Mouse (Mus musculus) testis, adult 2 months (tissue): Measurements from ENCODE around the gene Il18r1. TPM values are rescaled to one million over a fixed set of nuclear protein-coding genes. Genes with fewer than 3 reads are reported as not detected.

Experiments used
- H3K27ac ChIP-seq: fragments of 200-500 bp; 2 replicates; pipeline ENCODE4 v1.5.1; 2012; ENCODE audit warnings: low read depth, low read length; ENCODE audit not compliant: control insufficient read depth, insufficient read depth
- H3K27me3 ChIP-seq: fragments of 200-500 bp; 2 replicates; pipeline ENCODE4 v1.6.1; 2012; ENCODE audit warnings: mild to moderate bottlenecking, low read length, moderate library complexity; ENCODE audit not compliant: control insufficient read depth, insufficient read depth
- H3K36me3 ChIP-seq: fragments of 200-500 bp; 2 replicates; pipeline ENCODE4 v1.6.1; 2012; ENCODE audit warnings: mild to moderate bottlenecking, low read length; ENCODE audit not compliant: control insufficient read depth, insufficient read depth
- H3K4me1 ChIP-seq: fragments of 200-500 bp; 2 replicates; pipeline ENCODE4 v1.6.1; 2012; ENCODE audit warnings: low read length; ENCODE audit not compliant: control insufficient read depth, insufficient read depth
- H3K4me3 ChIP-seq: fragments of 200-500 bp; 2 replicates; pipeline ENCODE4 v1.5.1; 2012; ENCODE audit warnings: low read depth, mild to moderate bottlenecking, low read length, moderate library complexity, mixed read lengths; ENCODE audit not compliant: control insufficient read depth
- CTCF ChIP-seq: fragments of 200-500 bp; IDR thresholded peaks from 2 replicates; pipeline ENCODE4 v1.5.1; 2012; ENCODE audit warnings: low read depth, mild to moderate bottlenecking, inconsistent platforms, low read length, moderate library complexity; ENCODE audit not compliant: control insufficient read depth, insufficient read depth, insufficient replicate concordance
- POLR2A ChIP-seq: fragments of 200-500 bp; IDR thresholded peaks from 2 replicates; pipeline ENCODE4 v1.6.1; 2012; ENCODE audit warnings: low read depth, mild to moderate bottlenecking, inconsistent platforms, low read length, moderate library complexity; ENCODE audit not compliant: control insufficient read depth
- polyA plus RNA-seq: library from polyadenylated mRNA; depleted of rRNA; stranded (reverse); fragments of >200 nt; gene quantifications from 2 replicates; pipeline ENCODE4 v1.2.3, GENCODE M21; 2012

Gene Il18r1
- polyA plus RNA-seq, 1 experiment = 0.12 TPM

DNA sequence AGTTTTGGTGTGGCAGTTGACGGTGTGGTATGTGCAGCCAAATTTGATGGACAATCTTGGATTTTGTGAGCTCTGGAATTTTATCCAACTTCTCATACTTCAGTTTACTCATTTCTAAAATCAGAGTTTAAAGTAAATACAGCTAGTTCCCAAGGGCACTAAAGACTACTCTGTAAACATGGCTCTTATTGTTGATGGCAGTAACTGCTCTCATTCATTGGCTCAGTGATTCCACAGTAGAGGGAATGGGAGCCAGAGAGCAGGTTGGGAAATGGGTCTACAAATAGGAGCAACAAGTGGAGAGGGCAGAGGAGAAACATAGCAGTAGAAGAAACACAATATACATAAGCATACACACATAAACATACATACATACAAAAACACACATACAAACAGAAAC, 34.4 kb downstream of the Il18r1 start:
- Histone ChIP-seq H3K27ac (no peak overlapping the region), H3K36me3 (no peaks in the 10 kb centered on the region), H3K27me3 (no peaks in the 10 kb centered on the region), H3K4me1 (peaks cover 3% of the 10 kb centered on the region), H3K4me3 (no peak overlapping the region)
- TF ChIP-seq POLR2A = no peak
- no peak for TF ChIP-seq CTCF

- no peak for TF ChIP-seq POLR2A
- TF ChIP-seq CTCF = no peak
- Histone ChIP-seq H3K27me3 (no peaks in the 10 kb centered on the region), H3K27ac (no peak overlapping the region), H3K36me3 (no peaks in the 10 kb centered on the region), H3K4me1 (peaks cover 3% of the 10 kb centered on the region), H3K4me3 (no peak overlapping the region)
Measured at GRCm38 (mm10) chr1:40501126-40501525, 35.8 kb downstream of the Il18r1 start.

DNA sequence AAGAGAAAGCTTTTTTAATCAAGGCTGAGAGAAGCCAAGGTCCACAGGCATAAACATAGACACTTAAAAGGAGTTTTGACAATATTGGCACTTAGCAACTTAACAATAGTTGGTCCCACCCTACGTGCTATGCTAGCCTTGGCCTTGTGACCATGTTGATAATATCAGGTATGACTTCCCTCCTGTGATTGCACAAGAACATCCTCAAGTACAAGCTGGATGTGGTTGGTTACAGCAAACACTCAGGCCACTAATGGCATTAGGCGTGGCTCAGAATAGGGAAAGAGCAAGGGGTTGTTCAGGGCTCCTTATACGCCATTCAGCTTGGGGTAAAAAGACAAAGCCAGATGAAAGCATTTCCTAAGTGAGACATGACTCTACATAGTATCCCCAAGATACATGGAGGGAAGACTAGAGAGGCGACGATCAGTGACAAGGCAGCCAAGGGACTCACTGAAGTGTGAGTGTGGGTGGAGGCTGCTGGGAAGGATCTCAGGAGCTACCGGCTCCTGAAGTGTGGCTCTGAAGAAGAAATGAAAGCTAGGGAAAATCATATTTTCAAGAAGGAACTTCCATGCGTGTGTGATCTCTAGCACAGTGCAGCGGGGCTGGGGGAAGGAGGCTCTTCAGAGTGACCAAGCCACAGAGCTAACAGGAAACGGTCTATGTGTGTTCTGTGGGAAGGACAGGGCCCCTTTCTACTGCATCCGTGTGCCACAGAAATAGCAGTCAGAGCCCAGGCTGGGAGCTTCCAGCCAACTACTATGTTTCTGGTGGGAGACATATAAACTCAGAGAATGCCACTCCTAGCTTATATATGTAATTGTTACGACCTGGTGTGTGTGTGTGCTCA, 36.4 kb downstream of the Il18r1 start:
- Histone ChIP-seq H3K4me3 (no peak overlapping the region), H3K27me3 (no peaks in the 10 kb centered on the region), H3K27ac (no peak overlapping the region), H3K4me1 (peaks cover 3% of the 10 kb centered on the region), H3K36me3 (no peaks in the 10 kb centered on the region)
- no peak for TF ChIP-seq POLR2A
- TF ChIP-seq CTCF = no peak

GRCm38 (mm10) chr1:40504548-40504947, 39.2 kb downstream of the Il18r1 start:
- Histone ChIP-seq H3K27ac (no peak overlapping the region), H3K4me3 (no peak overlapping the region), H3K36me3 (no peaks in the 10 kb centered on the region), H3K27me3 (no peaks in the 10 kb centered on the region), H3K4me1 (no peaks in the 10 kb centered on the region)
- TF ChIP-seq CTCF (no peak), POLR2A (no peak)

GRCm38 (mm10) chr1:40514851-40515585, 49.7 kb downstream of the Il18r1 start, which contains the start of gene Il18rap:
Gene Il18rap (plus strand): TSS chr1:40515362.
- Histone ChIP-seq H3K4me1 (no peaks in the 10 kb centered on the region), H3K4me3 (no peak within 1 kb of the TSS), H3K27me3 (no peaks in the 10 kb centered on the region), H3K36me3 (no peaks in the 10 kb centered on the region), H3K27ac (no peak within 1 kb of the TSS)
- TF ChIP-seq POLR2A = no peak
- no peak for TF ChIP-seq CTCF

GRCm38 (mm10) chr1:40516364-40516763, 51.0 kb downstream of the Il18r1 start:
- Histone ChIP-seq H3K4me3 (no peak overlapping the region), H3K27ac (no peak overlapping the region), H3K4me1 (no peaks in the 10 kb centered on the region), H3K36me3 (no peaks in the 10 kb centered on the region), H3K27me3 (no peaks in the 10 kb centered on the region)
- TF ChIP-seq CTCF = no peak
- no peak for TF ChIP-seq POLR2A

GRCm38 (mm10) chr1:40522918-40523317, 57.6 kb downstream of the Il18r1 start:
- H3K4me3 ChIP-seq = no peak overlapping the region
- no peaks in the 10 kb centered on the region for H3K36me3 ChIP-seq
- H3K27me3 ChIP-seq = no peaks in the 10 kb centered on the region
- no peak overlapping the region for H3K27ac ChIP-seq
- no peaks in the 10 kb centered on the region for H3K4me1 ChIP-seq
- TF ChIP-seq POLR2A (no peak), CTCF (no peak)

DNA sequence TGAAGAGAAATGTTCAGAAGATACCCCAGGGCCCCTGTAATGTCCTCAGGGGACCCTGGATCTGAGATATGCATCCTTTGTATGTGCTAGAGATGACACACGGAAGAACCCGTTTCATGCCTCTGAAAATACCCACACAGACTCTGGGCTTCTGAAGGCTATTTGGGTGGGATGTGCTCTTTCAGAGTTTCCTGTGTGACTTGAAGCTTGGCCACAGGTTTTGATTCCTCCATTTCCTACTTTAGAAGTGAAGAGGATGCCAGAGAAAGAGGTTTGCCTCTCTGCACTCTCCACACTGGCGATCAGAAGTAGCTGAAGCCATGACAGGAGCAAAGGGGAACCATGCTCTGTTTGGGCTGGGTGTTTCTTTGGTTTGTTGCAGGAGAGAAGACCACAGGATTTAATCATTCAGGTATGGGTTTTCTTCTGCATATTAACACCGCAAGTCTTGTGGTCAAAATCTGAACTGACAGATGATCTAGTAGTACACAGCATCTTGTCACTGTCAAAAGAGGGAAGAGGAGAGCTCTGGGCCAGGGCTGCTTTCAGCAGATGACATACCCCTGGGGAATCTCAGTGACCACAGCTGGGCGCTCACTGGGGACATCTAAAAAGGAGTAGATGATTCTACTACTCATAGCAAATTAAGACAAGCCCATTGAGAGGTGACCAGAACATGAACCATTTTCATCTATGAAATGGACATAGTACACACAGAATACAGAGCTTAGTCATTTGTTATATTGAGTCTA, 58.8 kb downstream of the Il18r1 start:
- Histone ChIP-seq H3K27me3 (no peaks in the 10 kb centered on the region), H3K4me3 (no peak overlapping the region), H3K36me3 (no peaks in the 10 kb centered on the region), H3K27ac (no peak overlapping the region), H3K4me1 (no peaks in the 10 kb centered on the region)
- TF ChIP-seq CTCF (no peak), POLR2A (no peak)
